Mouse (Mus musculus): ENCODE results near the gene Scube1.
A peak's percentile ranks its signal among the peaks of the same experiment; 100 is the strongest.

The Scube1 gene

GRCm38 (mm10) chr15:83563857-83564651 is 160.8 kb downstream of the Scube1 start:
- DNase-seq, result no peak

GRCm38 (mm10) chr15:83563327-83563856 is 161.4 kb downstream of the Scube1 start, which contains the start of the genes Tspo and Mcat:
Tspo (plus strand) TSS chr15:83563592.
Mcat (minus strand) TSS chr15:83563787.
- DNase-seq, result no peak

GRCm38 (mm10) chr15:83562626-83563270 is 162.1 kb downstream of the Scube1 start:
- DNase-seq, result peak; percentile 67 to 78

- DNase-seq, result no peak
These were observed 163.8 kb downstream of the Scube1 start for GRCm38 (mm10) chr15:83560941-83561477.

GRCm38 (mm10) chr15:83555161-83555974 is 169.5 kb downstream of the Scube1 start:
- peak; percentile 88 to 91 for DNase-seq

All from cerebellum, postnatal 14 days (tissue).